Mouse (Mus musculus) heart, embryonic 16.5 days (tissue): Measurements from ENCODE around the gene Qrich1. TPM values are rescaled to one million over a fixed set of nuclear protein-coding genes. Genes with fewer than 3 reads are reported as not detected.

ENCODE experiments used
- ATAC-seq: fragments of 200-750 bp; cut with Nextera tagmentation; replicated peaks from 2 replicates; pipeline ENCODE4 v1.8.0; 2017; ENCODE audit warnings: moderate number of reproducible peaks; ENCODE audit not compliant: insufficient read depth, low FRiP score; ENCODE audit errors: extremely low read depth
- H3K27ac ChIP-seq: fragments of 300-500 bp; sonication (generic); 2 replicates; pipeline ENCODE4 v1.5.1; 2014; ENCODE audit warnings: mild to moderate bottlenecking, low read length, control low read depth, moderate library complexity
- H3K27me3 ChIP-seq: fragments of 300-500 bp; sonication (generic); 2 replicates; pipeline ENCODE4 v1.6.1; 2014; ENCODE audit warnings: low read length, mixed read lengths; ENCODE audit not compliant: control insufficient read depth, insufficient read depth
- H3K36me3 ChIP-seq: fragments of 300-500 bp; sonication (generic); 2 replicates; pipeline ENCODE4 v1.6.1; 2014; ENCODE audit not compliant: control insufficient read depth, insufficient read depth
- H3K4me1 ChIP-seq: fragments of 300-500 bp; sonication (generic); 2 replicates; pipeline ENCODE4 v1.6.1; 2014; ENCODE audit warnings: low read length, mixed read lengths; ENCODE audit not compliant: control insufficient read depth, insufficient read depth
- H3K4me2 ChIP-seq: fragments of 300-500 bp; sonication (generic); 2 replicates; pipeline ENCODE4 v1.6.1; 2014; ENCODE audit warnings: low read depth, mild to moderate bottlenecking, control low read depth, low read length
- H3K4me3 ChIP-seq: fragments of 300-500 bp; sonication (generic); 2 replicates; pipeline ENCODE4 v1.5.1; 2014; ENCODE audit warnings: mild to moderate bottlenecking, control low read depth, low read length
- H3K9ac ChIP-seq: fragments of 300-500 bp; sonication (generic); 2 replicates; pipeline ENCODE4 v1.6.1; 2014; ENCODE audit warnings: low read length, control low read depth
- H3K9me3 ChIP-seq: fragments of 300-500 bp; sonication (generic); replicated peaks from 2 replicates; pipeline ENCODE4 v1.6.1; 2016; ENCODE audit warnings: low read length; ENCODE audit not compliant: control insufficient read depth
- WGBS: fragments of 180-500 bp; shearing (Covaris S2); extraction: QIAGEN DNeasy Blood & Tissue Kit; methylation state at CpG from one replicate; pipeline ENCODE4 v1.1.7; 2014; 5-methylcytosine and 5-hydroxymethylcytosine counted together
- polyA plus RNA-seq: library from polyadenylated mRNA; unstranded; fragments of >200 nt; fragmentation: Nextera tagmentation; extraction: Ambion mirVana; gene quantifications from 2 replicates; pipeline ENCODE4 v1.2.1, GENCODE M21; 2015

Qrich1 gene
- polyA plus RNA-seq, 1 experiment from 2014 or later = 82.5 TPM

- peak within 1 kb of the TSS; percentile 80 for H3K4me3 ChIP-seq
- ATAC-seq = peak; percentile 94
- H3K4me1 ChIP-seq = peaks cover 17% of the 10 kb centered on the region
- H3K9ac ChIP-seq = peak within 1 kb of the TSS; percentile 92
- H3K27me3 ChIP-seq = no peaks in the 10 kb centered on the region
- peak within 1 kb of the TSS; percentile 95 for H3K4me2 ChIP-seq
- H3K27ac ChIP-seq = peak within 1 kb of the TSS; percentile 97
- H3K9me3 ChIP-seq = no peaks in the 10 kb centered on the region
- peaks cover 65% of the 10 kb centered on the region for H3K36me3 ChIP-seq
- under 1% methylated on average over 69 of the region's 69 CpGs for WGBS
Measured at GRCm38 (mm10) chr9:108490559-108491285, 25.9 kb upstream of the Qrich1 start, which contains the start of gene Usp19. TSS of gene Usp19 (plus strand) at chr9:108490602.

GRCm38 (mm10) chr9:108491286-108491580 lies 25.4 kb upstream of the Qrich1 start:
- WGBS = 3% methylated on average over 12 of the region's 12 CpGs
- ATAC-seq = 0 out of 2 replicates have a peak, but pooled peaks have one; percentile 5

GRCm38 (mm10) chr9:108492043-108492750 lies 24.4 kb upstream of the Qrich1 start:
- H3K4me2 ChIP-seq = peak overlapping the region; percentile 95
- H3K27me3 ChIP-seq = no peaks in the 10 kb centered on the region
- 67% methylated on average over 16 of the region's 16 CpGs for WGBS
- H3K36me3 ChIP-seq = peaks cover 64% of the 10 kb centered on the region
- H3K4me3 ChIP-seq = peak overlapping the region; percentile 80
- H3K9me3 ChIP-seq = no peaks in the 10 kb centered on the region
- H3K27ac ChIP-seq = peak overlapping the region; percentile 19
- ATAC-seq = no peak
- peaks cover 17% of the 10 kb centered on the region for H3K4me1 ChIP-seq
- peak overlapping the region; percentile 92 for H3K9ac ChIP-seq

More at GRCm38 (mm10) chr9:108491286-108491580, 25.4 kb upstream of the Qrich1 start:
- Histone ChIP-seq H3K27ac (peak overlapping the region; percentile 97), H3K9ac (peak overlapping the region; percentile 92), H3K27me3 (no peaks in the 10 kb centered on the region), H3K9me3 (no peaks in the 10 kb centered on the region), H3K36me3 (peaks cover 65% of the 10 kb centered on the region), H3K4me2 (peak overlapping the region; percentile 95), H3K4me1 (peaks cover 17% of the 10 kb centered on the region), H3K4me3 (peak overlapping the region; percentile 80)

GRCm38 (mm10) chr9:108493246-108493645 lies 23.4 kb upstream of the Qrich1 start:
- 93% methylated on average over 8 of the region's 8 CpGs for WGBS
- no peak for ATAC-seq
- Histone ChIP-seq H3K27me3 (no peaks in the 10 kb centered on the region), H3K9me3 (no peaks in the 10 kb centered on the region), H3K4me2 (no peak overlapping the region), H3K36me3 (peaks cover 67% of the 10 kb centered on the region), H3K27ac (no peak overlapping the region), H3K4me1 (peaks cover 17% of the 10 kb centered on the region), H3K4me3 (no peak overlapping the region), H3K9ac (no peak overlapping the region)

- WGBS = 94% methylated on average over 19 of the region's 19 CpGs
- no peak for ATAC-seq
- no peak overlapping the region for H3K4me3 ChIP-seq
Measured at GRCm38 (mm10) chr9:108494146-108494825, 22.3 kb upstream of the Qrich1 start.

GRCm38 (mm10) chr9:108494905-108495304 lies 21.7 kb upstream of the Qrich1 start:
- 81% methylated on average over 10 of the region's 10 CpGs for WGBS
- no peak for ATAC-seq
- no peak overlapping the region for H3K4me3 ChIP-seq

More at GRCm38 (mm10) chr9:108494146-108494825, 22.3 kb upstream of the Qrich1 start:
- Histone ChIP-seq H3K36me3 (peaks cover 70% of the 10 kb centered on the region), H3K9me3 (no peaks in the 10 kb centered on the region), H3K9ac (no peak overlapping the region), H3K4me2 (no peak overlapping the region), H3K27ac (no peak overlapping the region), H3K27me3 (no peaks in the 10 kb centered on the region), H3K4me1 (peaks cover 17% of the 10 kb centered on the region)

GRCm38 (mm10) chr9:108499231-108499630 lies 17.4 kb upstream of the Qrich1 start:
- Histone ChIP-seq H3K9me3 (no peaks in the 10 kb centered on the region), H3K4me3 (no peak overlapping the region), H3K36me3 (peaks cover 81% of the 10 kb centered on the region), H3K9ac (no peak overlapping the region), H3K27me3 (no peaks in the 10 kb centered on the region), H3K4me2 (no peak overlapping the region), H3K27ac (no peak overlapping the region), H3K4me1 (no peaks in the 10 kb centered on the region)
- ATAC-seq = no peak
- 92% methylated on average over 7 of the region's 7 CpGs for WGBS

More at GRCm38 (mm10) chr9:108494905-108495304, 21.7 kb upstream of the Qrich1 start:
- H3K9me3 ChIP-seq = no peaks in the 10 kb centered on the region
- H3K9ac ChIP-seq = no peak overlapping the region
- no peaks in the 10 kb centered on the region for H3K27me3 ChIP-seq
- no peak overlapping the region for H3K4me2 ChIP-seq
- no peak overlapping the region for H3K27ac ChIP-seq
- H3K4me1 ChIP-seq = peaks cover 16% of the 10 kb centered on the region
- peaks cover 71% of the 10 kb centered on the region for H3K36me3 ChIP-seq

GRCm38 (mm10) chr9:108499943-108500342 lies 16.7 kb upstream of the Qrich1 start:
- H3K9me3 ChIP-seq = no peaks in the 10 kb centered on the region
- H3K9ac ChIP-seq = no peak overlapping the region
- no peaks in the 10 kb centered on the region for H3K4me1 ChIP-seq
- no peak for ATAC-seq
- no peak overlapping the region for H3K4me3 ChIP-seq
- no peak overlapping the region for H3K4me2 ChIP-seq
- H3K27ac ChIP-seq = no peak overlapping the region
- H3K36me3 ChIP-seq = peaks cover 74% of the 10 kb centered on the region
- H3K27me3 ChIP-seq = no peaks in the 10 kb centered on the region
- WGBS = 84% methylated on average over 15 of the region's 15 CpGs
